Mouse (Mus musculus) MEL (cell line): ENCODE results near the gene BC030870. TPM values are rescaled to one million over a fixed set of nuclear protein-coding genes. Genes with fewer than 3 reads are reported as not detected.

Experiments
- DNase-seq: peaks from one replicate; pipeline ENCODE4 v3.0.0; 2011; ENCODE audit warnings: low read depth, low spot score
- H3K27ac ChIP-seq: 2 replicates; pipeline ENCODE4 v1.5.1; 2012; ENCODE audit warnings: low read depth, mild to moderate bottlenecking, control low read depth, low read length, moderate library complexity; ENCODE audit not compliant: control insufficient read depth
- H3K27me3 ChIP-seq, 2 experiments: fragments of 150-350 bp in 1 of 2; sonication (generic) in 1 of 2; 2 replicates each; pipeline ENCODE4 v1.6.1; 2012; ENCODE audit warnings: low read length in 2 of 2, mild to moderate bottlenecking in 2 of 2, improper control_type of control experiment in 1 of 2, moderate library complexity in 1 of 2; ENCODE audit not compliant: insufficient read depth in 2 of 2, control insufficient read depth in 1 of 2
- H3K36me3 ChIP-seq, 2 experiments: 2 replicates each; pipeline ENCODE4 v1.6.1; 2012 to 2014; ENCODE audit warnings: low read length in 2 of 2, improper control_type of control experiment in 1 of 2, inconsistent platforms in 1 of 2, mild to moderate bottlenecking in 1 of 2; ENCODE audit not compliant: insufficient read depth in 2 of 2, control insufficient read depth in 1 of 2
- H3K4me1 ChIP-seq, 2 experiments: fragments of 150-350 bp in 1 of 2; sonication (generic) in 1 of 2; 2 replicates each; pipeline ENCODE4 v1.6.1; 2012; ENCODE audit warnings: low read length in 2 of 2, improper control_type of control experiment in 1 of 2, mild to moderate bottlenecking in 1 of 2; ENCODE audit not compliant: insufficient read depth in 2 of 2, control insufficient read depth in 1 of 2
- H3K4me3 ChIP-seq, 2 experiments: fragments of 150-350 bp in 1 of 2; sonication (generic) in 1 of 2; 2 replicates each; pipeline ENCODE4 v1.5.1; 2012; ENCODE audit warnings: low read depth in 2 of 2, low read length in 2 of 2, mild to moderate bottlenecking in 2 of 2, moderate library complexity in 2 of 2, control low read depth in 1 of 2, improper control_type of control experiment in 1 of 2; ENCODE audit not compliant: control insufficient read depth in 1 of 2, insufficient read depth in 1 of 2
- H3K79me2 ChIP-seq: 2 replicates; pipeline ENCODE4 v1.6.1; 2012; ENCODE audit warnings: mild to moderate bottlenecking, low read length, moderate library complexity; ENCODE audit not compliant: control insufficient read depth, poor library complexity, insufficient read depth
- H3K9ac ChIP-seq: 2 replicates; pipeline ENCODE4 v1.6.1; 2012; ENCODE audit warnings: low read depth, mild to moderate bottlenecking, control low read depth, low read length, moderate library complexity; ENCODE audit not compliant: control insufficient read depth, poor library complexity, severe bottlenecking
- H3K9me3 ChIP-seq: fragments of 150-350 bp; sonication (generic); replicated peaks from 2 replicates; pipeline ENCODE4 v1.6.1; 2012; ENCODE audit warnings: mild to moderate bottlenecking, low read length, improper control_type of control experiment, moderate library complexity; ENCODE audit not compliant: insufficient read depth
- BHLHE40 ChIP-seq: IDR thresholded peaks from 2 replicates; pipeline ENCODE4 v1.6.1; 2012; ENCODE audit warnings: low read depth, mild to moderate bottlenecking, inconsistent platforms, low read length, improper control_type of control experiment, borderline replicate concordance
- CHD1 ChIP-seq: IDR thresholded peaks from 2 replicates; pipeline ENCODE4 v1.6.1; 2012; ENCODE audit warnings: low read depth, mild to moderate bottlenecking, inconsistent platforms, low read length, improper control_type of control experiment
- CHD2 ChIP-seq: IDR thresholded peaks from 2 replicates; pipeline ENCODE4 v1.6.1; 2011; ENCODE audit warnings: low read length, improper control_type of control experiment
- CTCF ChIP-seq, 3 experiments: IDR thresholded peaks in 2 of 3; conservative IDR thresholded peaks in 1 of 3; 2 replicates each; pipeline ENCODE4 v1.5.1; 2011 to 2012; ENCODE audit warnings: low read length in 3 of 3, low read depth in 2 of 3, mild to moderate bottlenecking in 2 of 3, improper control_type of control experiment in 1 of 3, inconsistent platforms in 1 of 3, mixed read lengths in 1 of 3, moderate library complexity in 1 of 3; ENCODE audit not compliant: control insufficient read depth in 1 of 3, insufficient read depth in 1 of 3, poor library complexity in 1 of 3, severe bottlenecking in 1 of 3
- ELF1 ChIP-seq: IDR thresholded peaks from 2 replicates; pipeline ENCODE4 v1.6.1; 2014; ENCODE audit warnings: low read depth, mild to moderate bottlenecking, inconsistent platforms, low read length, improper control_type of control experiment, moderate library complexity
- EP300 ChIP-seq, 2 experiments: IDR thresholded peaks; 2 replicates each; pipeline ENCODE4 v1.6.1; 2011; ENCODE audit warnings: improper control_type of control experiment in 2 of 2, low read length in 2 of 2, low read depth in 1 of 2, mild to moderate bottlenecking in 1 of 2
- GATA1 ChIP-seq: IDR thresholded peaks from 2 replicates; pipeline ENCODE4 v1.6.1; 2011; ENCODE audit warnings: low read depth, low read length, improper control_type of control experiment
- HCFC1 ChIP-seq: IDR thresholded peaks from 2 replicates; pipeline ENCODE4 v1.6.1; 2012; ENCODE audit warnings: low read depth, mild to moderate bottlenecking, inconsistent platforms, low read length, improper control_type of control experiment, moderate library complexity
- JUND ChIP-seq: IDR thresholded peaks from 2 replicates; pipeline ENCODE4 v1.6.1; 2011; ENCODE audit warnings: low read depth, mild to moderate bottlenecking, improper control_type of control experiment, low read length
- MAZ ChIP-seq: IDR thresholded peaks from 2 replicates; pipeline ENCODE4 v1.6.1; 2012; ENCODE audit warnings: low read depth, mild to moderate bottlenecking, inconsistent platforms, low read length, improper control_type of control experiment
- MEF2A ChIP-seq: IDR thresholded peaks from 2 replicates; pipeline ENCODE4 v1.6.1; 2014; ENCODE audit warnings: low read depth, mild to moderate bottlenecking, inconsistent platforms, low read length, improper control_type of control experiment; ENCODE audit not compliant: poor library complexity, insufficient replicate concordance, severe bottlenecking; ENCODE audit errors: extremely low read depth
- RAD21 ChIP-seq: IDR thresholded peaks from 2 replicates; pipeline ENCODE4 v1.6.1; 2011; ENCODE audit warnings: mild to moderate bottlenecking, low read depth, low read length, improper control_type of control experiment
- SIN3A ChIP-seq: IDR thresholded peaks from 2 replicates; pipeline ENCODE4 v1.6.1; 2012; ENCODE audit warnings: low read length, improper control_type of control experiment, inconsistent platforms
- SMC3 ChIP-seq: IDR thresholded peaks from 2 replicates; pipeline ENCODE4 v1.6.1; 2011; ENCODE audit warnings: low read depth, low read length, improper control_type of control experiment
- TAL1 ChIP-seq: IDR thresholded peaks from 2 replicates; pipeline ENCODE4 v1.6.1; 2012; ENCODE audit warnings: mild to moderate bottlenecking, inconsistent platforms, low read length, moderate library complexity, mixed read lengths
- TBP ChIP-seq: IDR thresholded peaks from 2 replicates; pipeline ENCODE4 v1.8.0; 2011; ENCODE audit warnings: low read depth, low read length, improper control_type of control experiment
- TCF12 ChIP-seq: IDR thresholded peaks from 2 replicates; pipeline ENCODE4 v1.6.1; 2014; ENCODE audit warnings: low read depth, mild to moderate bottlenecking, inconsistent platforms, low read length, improper control_type of control experiment, moderate library complexity
- USF2 ChIP-seq, 2 experiments: IDR thresholded peaks; 2 replicates each; pipeline ENCODE4 v1.6.1; 2011 to 2012; ENCODE audit warnings: improper control_type of control experiment in 2 of 2, low read length in 2 of 2, borderline replicate concordance in 1 of 2, inconsistent platforms in 1 of 2, low read depth in 1 of 2, mild to moderate bottlenecking in 1 of 2; ENCODE audit not compliant: insufficient read depth in 1 of 2
- polyA plus RNA-seq, 2 experiments: library from polyadenylated mRNA; stranded (reverse) in 1 of 2; unstranded in 1 of 2; fragments of >175 nt in 1 of 2; fragments of >200 nt in 1 of 2; gene quantifications; 2 replicates each; pipeline versions ENCODE4 v1.2.1 to v1.2.4; 2012; ENCODE audit warnings: low replicate concordance in 2 of 2, low read depth in 1 of 2; ENCODE audit not compliant: insufficient read length in 2 of 2, insufficient read depth in 1 of 2, missing spikeins in 1 of 2
- total RNA-seq: library from RNA; depleted of rRNA; stranded (reverse); fragments of 300-350 nt; gene quantifications from 2 replicates; pipeline ENCODE4 v1.2.3, GENCODE M21; 2012

BC030870 gene
- total and polyA plus RNA-seq, 3 experiments = not detected

DNA sequence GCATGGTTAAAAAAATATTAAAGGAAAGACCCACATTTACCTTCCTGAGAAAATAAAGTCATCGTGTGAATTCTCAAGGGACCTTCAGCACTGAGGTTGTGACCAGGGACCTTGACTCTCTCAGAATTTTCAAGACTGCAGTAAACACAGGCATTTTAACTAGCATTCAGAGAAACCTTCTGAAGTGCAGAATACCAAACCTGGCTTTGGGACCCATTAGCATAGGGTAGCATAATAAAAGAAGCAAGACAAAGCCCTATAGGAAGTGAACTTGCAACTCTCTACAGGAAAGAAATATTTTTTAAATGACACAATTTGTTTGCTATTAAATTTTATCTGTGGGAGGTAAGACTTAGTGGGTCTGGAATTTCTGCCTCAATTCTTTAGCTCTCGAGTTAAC is 65.3 kb downstream of the BC030870 start:
- Histone ChIP-seq H3K27ac (no peak overlapping the region), H3K9ac (no peak overlapping the region), H3K36me3 (no peaks in the 10 kb centered on the region), H3K4me3 (no peak overlapping the region), H3K9me3 (no peaks in the 10 kb centered on the region), H3K27me3 (no peaks in the 10 kb centered on the region), H3K4me1 (no peaks in the 10 kb centered on the region), H3K79me2 (no peaks in the 10 kb centered on the region)
- DNase-seq = no peak
- no peak for TF ChIP-seq JUND
- no peak for TF ChIP-seq BHLHE40
- TF ChIP-seq RAD21 = no peak
- no peak for TF ChIP-seq ELF1

DNA sequence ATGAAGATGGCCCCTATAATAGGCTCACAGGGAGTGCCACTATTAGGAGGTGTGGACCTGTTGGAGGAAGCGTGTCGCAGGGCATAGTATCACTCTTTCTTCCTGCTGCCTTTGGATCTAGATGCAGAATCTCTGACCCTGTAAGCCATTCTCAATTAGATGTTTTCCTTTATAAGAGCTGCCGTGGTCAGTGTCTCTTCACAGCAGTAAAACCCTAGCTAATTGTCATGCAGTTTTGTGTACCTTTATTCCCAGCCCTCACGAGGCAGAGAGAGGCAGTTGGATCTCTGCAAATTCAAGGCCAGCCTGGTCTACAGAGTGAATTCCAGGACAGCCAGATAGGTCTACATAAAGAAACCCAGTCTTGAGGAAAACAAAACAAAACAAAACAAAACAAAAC is 67.2 kb downstream of the BC030870 start:
- no peaks in the 10 kb centered on the region for H3K9me3 ChIP-seq
- TF ChIP-seq HCFC1 (no peak), CHD2 (no peak), CHD1 (no peak), TBP (no peak), GATA1 (no peak), USF2 (IDR thresholded peaks at IDR 0.05; ENCODE audit: borderline replicate concordance in 1 of 2, insufficient read depth in 1 of 2, low read depth in 1 of 2, low read length in 2 of 2) (no peak), TAL1 (no peak), SIN3A (no peak), SMC3 (no peak), EP300 (IDR thresholded peaks at IDR 0.05; ENCODE audit: low read depth in 1 of 2, low read length in 2 of 2) (no peak), MAZ (no peak), CTCF (IDR thresholded peaks at IDR 0.05 in 2 of 3, conservative IDR thresholded peaks at IDR 0.05 in 1 of 3; ENCODE audit: control insufficient read depth in 1 of 3, insufficient read depth in 1 of 3, low read depth in 2 of 3, low read length in 3 of 3, poor library complexity in 1 of 3, severe bottlenecking in 1 of 3) (no peak), MEF2A (no peak), TCF12 (no peak)
- H3K79me2 ChIP-seq = no peaks in the 10 kb centered on the region
- no peak overlapping the region for H3K4me3 ChIP-seq
- H3K27ac ChIP-seq = no peak overlapping the region
- no peak for DNase-seq
- no peaks in the 10 kb centered on the region for H3K4me1 ChIP-seq
- H3K9ac ChIP-seq = no peak overlapping the region
- H3K27me3 ChIP-seq = no peaks in the 10 kb centered on the region
- H3K36me3 ChIP-seq = no peaks in the 10 kb centered on the region
